Mouse (Mus musculus) embryonic facial prominence, embryonic 14.5 days (tissue): ENCODE measurements around the gene Pmvk. TPM values are rescaled to one million over a fixed set of nuclear protein-coding genes. Genes with fewer than 3 reads are reported as not detected.
A peak's percentile ranks its signal among the peaks of the same experiment; 100 is the strongest.

ENCODE experiments used
- ATAC-seq: fragments of 200-750 bp; cut with Nextera tagmentation; 2 replicates; pipeline ENCODE4 v1.8.0; 2017; ENCODE audit warnings: low read depth, moderate number of reproducible peaks, moderate TSS enrichment
- DNase-seq: peaks from one replicate; pipeline ENCODE4 v3.0.0-alpha.2; 2015; ENCODE audit warnings: low spot score
- H3K27ac ChIP-seq: fragments of 300-500 bp; sonication (generic); replicated peaks from 2 replicates; pipeline ENCODE4 v1.5.1; 2014; ENCODE audit warnings: low read depth, mild to moderate bottlenecking, low read length, moderate library complexity
- H3K27me3 ChIP-seq: fragments of 300-500 bp; sonication (generic); replicated peaks from 2 replicates; pipeline ENCODE4 v1.6.1; 2014; ENCODE audit warnings: low read length; ENCODE audit not compliant: control insufficient read depth, insufficient read depth
- H3K36me3 ChIP-seq: fragments of 300-500 bp; sonication (generic); 2 replicates; pipeline ENCODE4 v1.6.1; 2014; ENCODE audit warnings: low read length, mixed read lengths; ENCODE audit not compliant: control insufficient read depth, insufficient read depth
- H3K4me1 ChIP-seq: fragments of 300-500 bp; sonication (generic); 2 replicates; pipeline ENCODE4 v1.6.1; 2014; ENCODE audit warnings: antibody characterized with exemption, low read length; ENCODE audit not compliant: control insufficient read depth, insufficient read depth
- H3K4me2 ChIP-seq: fragments of 300-500 bp; sonication (generic); 2 replicates; pipeline ENCODE4 v1.6.1; 2014; ENCODE audit warnings: low read depth, mild to moderate bottlenecking, low read length, moderate library complexity, mixed read lengths
- H3K4me3 ChIP-seq: fragments of 300-500 bp; sonication (generic); 2 replicates; pipeline ENCODE4 v1.5.1; 2014; ENCODE audit warnings: low read depth, mild to moderate bottlenecking, low read length
- H3K9ac ChIP-seq: fragments of 300-500 bp; sonication (generic); 2 replicates; pipeline ENCODE4 v1.6.1; 2014; ENCODE audit warnings: low read depth, mild to moderate bottlenecking, low read length, moderate library complexity, mixed read lengths
- H3K9me3 ChIP-seq: fragments of 300-500 bp; sonication (generic); 2 replicates; pipeline ENCODE4 v1.6.1; 2016; ENCODE audit warnings: low read length; ENCODE audit not compliant: control insufficient read depth
- WGBS: fragments of 180-500 bp; shearing (Covaris S2); extraction: QIAGEN DNeasy Blood & Tissue Kit; methylation state at CpG from one replicate; pipeline ENCODE4 v1.1.7; 2014; 5-methylcytosine and 5-hydroxymethylcytosine counted together
- polyA plus RNA-seq: library from polyadenylated mRNA; unstranded; fragments of >200 nt; fragmentation: Nextera tagmentation; extraction: Ambion mirVana; gene quantifications from 2 replicates; pipeline ENCODE4 v1.2.1, GENCODE M21; 2014

Pmvk gene
- polyA plus RNA-seq, result 45.7 and 48.6 TPM in 2 replicates

DNA sequence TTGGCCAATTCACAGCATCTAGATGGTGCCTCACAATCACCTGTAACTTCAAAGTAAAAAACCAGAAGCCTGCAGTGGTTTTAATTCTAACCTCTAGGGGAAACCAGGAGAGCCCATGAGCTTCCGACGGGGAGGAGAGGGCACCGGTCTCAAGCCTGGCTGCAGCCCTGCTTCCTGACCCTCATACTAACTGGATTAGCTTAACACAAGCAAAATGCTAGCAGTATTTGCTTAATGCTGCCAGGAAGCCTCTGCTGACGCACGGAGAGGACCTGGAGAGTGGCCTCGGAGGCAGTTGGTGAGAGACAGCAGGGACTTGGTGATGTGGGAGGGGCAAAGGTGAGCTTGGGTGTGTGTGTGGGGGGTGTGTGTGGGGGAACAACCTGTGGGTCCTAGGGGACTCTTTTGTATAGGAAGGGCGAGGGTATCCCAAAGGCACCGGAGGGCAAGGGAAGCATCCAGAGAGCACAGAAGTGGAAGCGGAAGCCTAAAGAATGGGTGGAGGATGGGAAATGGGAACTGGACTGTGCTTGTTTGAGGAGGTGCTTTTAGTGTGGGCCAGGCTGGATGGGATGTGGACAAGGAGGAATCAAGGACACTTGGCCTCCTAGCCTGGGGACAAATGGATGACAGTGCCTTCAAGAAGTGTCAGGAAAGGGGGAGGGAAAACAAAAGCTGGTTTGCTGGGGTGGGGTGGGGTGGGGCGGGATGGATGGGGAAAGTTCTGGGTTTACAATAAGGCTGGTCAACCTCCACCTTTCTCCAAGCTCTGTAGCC is at the start of gene Pmvk:
TSS of gene Pmvk (plus strand) at position 141 of the 777 bp plus-strand sequence.
- Histone ChIP-seq H3K9ac (no peak within 1 kb of the TSS), H3K27ac (no peak within 1 kb of the TSS), H3K4me1 (no peaks in the 10 kb centered on the region), H3K27me3 (no peaks in the 10 kb centered on the region), H3K36me3 (no peaks in the 10 kb centered on the region), H3K4me3 (no peak within 1 kb of the TSS), H3K4me2 (no peak within 1 kb of the TSS), H3K9me3 (no peaks in the 10 kb centered on the region)
- 57% methylated on average over 10 of the region's 10 CpGs for WGBS
- DNase-seq (no peak), ATAC-seq (no peak)

DNA sequence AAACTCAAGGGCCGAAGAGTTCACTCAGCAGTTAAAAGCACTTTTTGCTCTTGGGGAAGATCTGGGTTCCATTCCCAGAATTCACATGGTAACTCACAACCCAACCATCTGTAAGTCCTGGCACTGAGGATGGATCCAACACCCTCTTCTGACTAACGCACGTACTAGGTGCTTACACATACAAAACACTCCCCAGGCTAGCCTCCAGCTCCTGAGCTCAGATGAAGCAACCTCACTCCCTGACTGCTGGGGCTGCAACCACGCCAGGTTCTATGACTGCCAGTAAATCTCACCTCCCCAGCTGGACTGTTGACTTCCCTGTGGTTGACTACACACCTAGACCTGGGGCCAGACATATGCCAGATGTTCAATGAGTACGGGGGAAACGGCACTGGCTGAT is 47.5 kb upstream of the Pmvk start:
- no peak overlapping the region for H3K4me2 ChIP-seq

DNA sequence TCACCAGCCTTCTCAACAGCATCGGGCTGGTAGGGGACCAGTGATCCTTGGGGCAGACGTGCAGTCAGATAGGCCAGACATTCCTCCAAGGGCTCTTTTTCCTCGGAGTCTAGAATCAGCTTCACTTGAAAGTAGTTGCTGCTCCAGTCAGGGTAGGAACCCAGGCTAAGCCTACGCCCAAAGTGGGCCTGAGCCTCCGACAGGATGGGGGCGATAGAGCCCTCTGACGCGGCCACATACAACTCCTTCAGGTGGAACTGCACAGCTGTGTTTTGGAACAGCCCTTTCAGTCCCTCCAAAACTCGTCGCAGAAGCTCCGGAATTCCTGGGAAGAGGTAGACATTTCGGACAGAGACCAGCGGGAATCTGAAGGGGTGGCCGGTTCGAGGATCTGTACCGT is 45.9 kb upstream of the Pmvk start:
- Histone ChIP-seq H3K9me3 (no peaks in the 10 kb centered on the region), H3K9ac (no peak overlapping the region), H3K36me3 (peaks cover 26% of the 10 kb centered on the region; the same call in 1 of the 2 replicates), H3K27me3 (no peaks in the 10 kb centered on the region), H3K4me3 (no peak overlapping the region), H3K4me2 (no peak overlapping the region), H3K4me1 (peaks cover 4% of the 10 kb centered on the region; the same call in 1 of the 2 replicates), H3K27ac (no peak overlapping the region)
- ATAC-seq, result no peak
- DNase-seq, result no peak
- WGBS, result 69% methylated on average over 16 of the region's 16 CpGs

More for the DNA sequence above, 47.5 kb upstream of the Pmvk start:
- DNase-seq (no peak), ATAC-seq (no peak)
- Histone ChIP-seq H3K27me3 (no peaks in the 10 kb centered on the region), H3K36me3 (peaks cover 40% of the 10 kb centered on the region), H3K4me1 (peaks cover 4% of the 10 kb centered on the region; the same call in 1 of the 2 replicates), H3K4me3 (no peak overlapping the region), H3K27ac (no peak overlapping the region), H3K9ac (no peak overlapping the region), H3K9me3 (no peaks in the 10 kb centered on the region)
- WGBS, result 88% methylated on average over 6 of the region's 6 CpGs

DNA sequence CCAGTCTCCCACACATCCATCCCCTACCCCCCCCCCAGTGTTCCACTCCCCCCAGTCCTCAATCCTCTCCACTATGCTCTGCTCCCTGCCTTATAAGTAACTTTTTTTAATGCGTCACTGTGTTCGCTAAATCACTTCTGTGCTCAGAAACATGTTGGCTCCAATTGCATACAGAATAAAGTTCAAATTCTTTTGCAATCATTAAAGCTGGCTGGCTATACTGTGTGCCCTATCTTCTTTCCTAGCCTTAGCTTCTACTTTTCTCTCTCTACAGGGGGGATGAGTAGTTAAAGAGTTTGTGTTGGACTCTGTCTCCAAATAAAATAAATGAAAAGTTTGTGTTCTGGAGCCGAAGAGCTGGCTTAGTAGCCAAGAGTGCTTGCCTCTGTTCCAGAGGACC is 44.6 kb upstream of the Pmvk start:
- no peaks in the 10 kb centered on the region for H3K9me3 ChIP-seq
- H3K4me2 ChIP-seq, result no peak overlapping the region
- H3K27ac ChIP-seq, result no peak overlapping the region
- 95% methylated on average over 3 of the region's 3 CpGs for WGBS
- no peak overlapping the region for H3K9ac ChIP-seq
- DNase-seq (no peak), ATAC-seq (no peak)
- peaks cover 4% of the 10 kb centered on the region; the same call in 1 of the 2 replicates for H3K4me1 ChIP-seq
- H3K27me3 ChIP-seq, result no peaks in the 10 kb centered on the region
- H3K36me3 ChIP-seq, result peaks cover 28% of the 10 kb centered on the region
- no peak overlapping the region for H3K4me3 ChIP-seq

DNA sequence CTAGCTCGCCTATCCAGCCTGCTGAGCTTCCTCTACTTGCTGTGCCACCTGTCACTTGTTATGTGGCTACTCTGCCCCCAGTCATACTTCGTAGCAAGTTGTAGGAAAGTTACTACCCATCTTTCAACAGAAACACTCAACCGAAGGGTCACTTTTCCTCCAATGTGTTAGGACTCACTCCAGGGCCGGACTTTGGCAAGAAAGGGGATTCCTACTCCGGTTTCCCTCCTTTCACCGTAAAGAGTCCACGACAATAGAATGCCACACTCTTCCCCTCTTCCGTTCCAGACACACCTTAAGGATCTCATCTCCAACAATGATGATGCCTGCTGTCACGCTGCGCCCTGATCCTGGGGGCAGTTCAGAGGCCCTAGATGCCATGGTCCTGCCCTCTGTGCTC is 43.5 kb upstream of the Pmvk start:
- H3K4me2 ChIP-seq, result peak overlapping the region; percentile 59
- no peak overlapping the region for H3K27ac ChIP-seq
- H3K27me3 ChIP-seq, result no peaks in the 10 kb centered on the region
- no peak for ATAC-seq
- no peak for DNase-seq
- H3K9ac ChIP-seq, result peak overlapping the region; percentile 60
- H3K9me3 ChIP-seq, result no peaks in the 10 kb centered on the region
- peaks cover 4% of the 10 kb centered on the region; the same call in 1 of the 2 replicates for H3K4me1 ChIP-seq
- peaks cover 34% of the 10 kb centered on the region for H3K36me3 ChIP-seq
- 75% methylated on average over 10 of the region's 10 CpGs for WGBS
- H3K4me3 ChIP-seq, result peak overlapping the region; percentile 59

DNA sequence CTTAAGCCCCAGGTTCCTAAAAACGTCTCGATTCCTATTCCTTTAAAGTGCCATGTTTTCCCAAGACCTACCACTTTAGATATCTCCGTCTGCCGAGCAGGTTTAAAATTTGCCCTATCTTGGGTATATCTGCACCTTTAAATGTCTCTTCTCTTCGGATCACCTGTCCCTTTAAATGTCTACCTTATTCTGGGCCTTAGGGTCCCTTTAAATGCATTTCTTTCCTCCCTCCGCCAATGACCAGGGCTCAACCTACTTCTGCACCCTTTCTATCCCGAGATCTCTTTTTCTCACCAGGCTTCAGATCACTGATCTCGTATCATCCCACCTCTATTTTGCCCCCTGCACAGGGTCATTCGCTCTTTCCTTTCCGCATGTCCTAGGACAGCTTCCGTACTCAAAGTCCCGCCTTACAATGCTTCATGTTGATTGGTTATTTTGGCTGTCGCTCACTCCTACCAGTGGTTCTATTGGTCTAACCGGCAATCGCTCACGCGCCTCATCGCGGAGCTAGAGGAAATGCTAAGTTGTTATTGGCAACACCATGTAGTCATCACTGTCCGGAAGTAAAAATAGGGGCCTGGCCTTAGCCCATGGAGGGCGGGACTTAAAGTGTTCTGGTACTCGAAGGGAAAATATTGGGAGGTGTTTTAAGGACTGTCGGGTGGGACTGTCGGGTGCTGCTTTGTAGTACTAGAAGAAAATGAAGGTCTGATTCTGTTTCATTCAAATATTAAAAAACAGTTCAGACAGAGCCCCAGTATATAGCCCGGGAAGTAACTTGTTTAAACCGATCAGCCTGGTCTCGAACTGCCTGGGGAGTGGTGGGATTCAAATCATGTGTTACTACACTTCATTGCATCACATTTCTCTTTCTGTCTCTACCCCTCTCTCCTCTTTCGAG is 42.6 kb upstream of the Pmvk start, which contains the start of gene Flad1:
TSS of gene Flad1 (minus strand) at position 381 of the 904 bp plus-strand sequence.
- Histone ChIP-seq H3K4me3 (peak within 1 kb of the TSS; percentile 59), H3K4me2 (peak within 1 kb of the TSS; percentile 59), H3K36me3 (peaks cover 39% of the 10 kb centered on the region), H3K27me3 (no peaks in the 10 kb centered on the region), H3K4me1 (peaks cover 8% of the 10 kb centered on the region), H3K27ac (peak within 1 kb of the TSS; percentile 30; the same call in 1 of the 2 replicates), H3K9ac (peak within 1 kb of the TSS; percentile 60), H3K9me3 (no peaks in the 10 kb centered on the region)
- DNase-seq, result peak; percentile 99
- ATAC-seq, result peak; percentile 99
- 6% methylated on average over 28 of the region's 28 CpGs for WGBS

DNA sequence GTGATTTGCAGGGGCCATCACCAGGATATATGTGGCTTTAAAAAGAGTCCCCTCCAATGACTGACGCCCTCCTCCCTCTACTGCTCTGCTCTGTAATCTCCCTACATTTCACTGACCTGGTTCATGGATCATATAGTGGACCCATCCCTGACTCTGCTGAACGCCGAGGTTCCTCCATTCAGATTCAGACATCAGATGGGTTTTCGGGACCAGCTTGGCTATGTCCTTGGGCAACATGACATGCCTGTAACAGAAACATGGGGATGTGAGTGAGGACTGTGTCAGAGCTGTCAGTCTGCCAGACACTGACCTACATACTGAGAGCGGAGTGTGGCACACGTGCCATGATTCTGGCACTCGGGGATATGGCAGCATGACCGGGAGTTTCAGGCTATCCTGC is 38.2 kb upstream of the Pmvk start:
- Histone ChIP-seq H3K4me1 (peaks cover 21% of the 10 kb centered on the region), H3K4me3 (no peak overlapping the region), H3K36me3 (peaks cover 27% of the 10 kb centered on the region), H3K9me3 (no peaks in the 10 kb centered on the region), H3K27ac (no peak overlapping the region), H3K4me2 (no peak overlapping the region), H3K9ac (no peak overlapping the region), H3K27me3 (no peaks in the 10 kb centered on the region)
- ATAC-seq, result no peak
- no peak for DNase-seq
- WGBS, result 97% methylated on average over 8 of the region's 8 CpGs

DNA sequence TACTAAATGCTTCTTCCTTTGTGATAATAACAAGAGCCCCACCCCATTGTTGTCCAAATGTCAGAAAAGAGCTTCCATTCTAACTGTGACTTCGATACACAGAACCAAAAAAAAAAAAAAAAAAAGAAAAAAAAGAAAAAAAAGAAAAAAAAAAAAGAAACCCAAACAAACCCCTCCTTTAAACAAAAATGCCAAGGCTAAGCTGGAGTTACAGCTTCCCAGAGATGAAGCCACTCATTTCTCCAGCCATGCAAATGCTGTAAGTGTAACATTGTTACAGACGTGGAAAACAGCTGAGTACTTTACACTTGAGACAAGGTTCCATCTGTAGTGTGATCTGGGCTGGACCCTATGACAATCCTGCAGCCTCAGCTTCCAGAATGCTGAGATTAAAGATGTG is 37.2 kb upstream of the Pmvk start:
- Histone ChIP-seq H3K4me2 (peak overlapping the region; percentile 88), H3K4me1 (peaks cover 30% of the 10 kb centered on the region), H3K9ac (peak overlapping the region; percentile 75), H3K27me3 (no peaks in the 10 kb centered on the region), H3K27ac (peak overlapping the region; percentile 86; the same call in 1 of the 2 replicates), H3K4me3 (peak overlapping the region; percentile 55), H3K9me3 (no peaks in the 10 kb centered on the region), H3K36me3 (peaks cover 27% of the 10 kb centered on the region)
- DNase-seq (no peak), ATAC-seq (no peak)
- WGBS, result 25% methylated on average over 2 of the region's 2 CpGs
